9 mouse cellular contexts compared by ENCODE assay signal in the genomic region with DNA sequence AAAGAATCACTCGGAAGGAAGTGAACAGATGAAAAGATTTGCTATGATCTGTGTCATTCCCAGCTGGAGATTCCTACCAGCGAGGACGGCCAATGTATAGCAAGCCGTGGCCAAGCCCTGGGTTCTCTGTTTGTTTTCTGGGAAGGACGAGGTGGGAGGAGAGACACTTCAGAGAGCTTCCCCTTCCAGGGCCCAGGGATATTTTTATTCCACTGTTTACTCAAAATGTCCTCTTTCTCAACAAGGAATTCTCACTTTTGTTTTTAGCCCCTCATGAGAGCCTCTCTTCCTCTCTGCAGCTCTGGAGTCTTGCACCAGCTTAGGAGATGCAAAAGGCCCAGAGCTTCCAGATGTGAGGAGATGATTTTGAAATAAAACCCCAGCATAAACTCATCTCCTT.
DNase-seq lines count a peak whose midpoint lies in the region; ATAC-seq and TF ChIP-seq lines count a peak whose summit lies in the region.
"Had no signal": no experiment of that assay in that cellular context is flagged by ENCODE, and none has a peak within 500 bp of the region (broad histone marks: within the 10 kb centered on the region; RNA-seq: fewer than 3 reads in every experiment).

No protein-coding gene starts in this region.

- H3K27ac ChIP-seq in lung, embryonic 16.5 days (ENCODE audit: low read length): peak overlapping the region; percentile 48
- 0 out of 2 replicates have a peak overlapping the region, but pooled peaks have one; percentile 26 for H3K27ac ChIP-seq in small intestine, adult 2 months (ENCODE audit: insufficient read depth, low read depth, low read length)
- H3K27ac ChIP-seq: limb, embryonic 15.5 days had no signal

- no peaks in the 10 kb centered on the region for H3K27me3 ChIP-seq in lung, embryonic 16.5 days (ENCODE audit: control insufficient read depth, insufficient read depth, low read depth, low read length)
- H3K27me3 ChIP-seq in small intestine, adult 2 months (ENCODE audit: control insufficient read depth, insufficient read depth, low read length): no peaks in the 10 kb centered on the region
- H3K27me3 ChIP-seq: limb, embryonic 15.5 days had no signal

- H3K9me3 ChIP-seq in lung, embryonic 16.5 days (ENCODE audit: control insufficient read depth, low read length): no peaks in the 10 kb centered on the region
- H3K9me3 ChIP-seq: limb, embryonic 15.5 days had no signal

- no peak overlapping the region for H3K9ac ChIP-seq in lung, embryonic 16.5 days (ENCODE audit: low read length)
- H3K9ac ChIP-seq: limb, embryonic 15.5 days had no signal

- peaks cover 30% of the 10 kb centered on the region for H3K4me1 ChIP-seq in lung, embryonic 16.5 days (replicated peaks; ENCODE audit: control insufficient read depth, insufficient read depth, low read length)
- H3K4me1 ChIP-seq in small intestine, adult 2 months (ENCODE audit: control insufficient read depth, insufficient read depth, insufficient read length, low read length): peaks cover 4% of the 10 kb centered on the region

- DNase-seq in cerebellum, adult 9-11 months: peak; percentile 33
- no peak for DNase-seq in cerebellum, adult 11 months
- peak; percentile 15 to 18 for DNase-seq in left cerebral cortex, postnatal 36 days (ENCODE audit: low spot score in 2 of 2)
- DNase-seq in left cerebral cortex, postnatal 4 days: no peak
- no peak for DNase-seq in embryo, embryonic 11 days
- DNase-seq in right cerebral cortex, postnatal 36 days (ENCODE audit: low spot score in 2 of 2): no peak

- no peaks in the 10 kb centered on the region for H3K36me3 ChIP-seq in lung, embryonic 16.5 days (ENCODE audit: control insufficient read depth, insufficient read depth, low read length)
- H3K36me3 ChIP-seq in small intestine, adult 2 months (ENCODE audit: control insufficient read depth, insufficient read depth, low read length): no peaks in the 10 kb centered on the region
- H3K36me3 ChIP-seq: limb, embryonic 15.5 days had no signal

- TF ChIP-seq CTCF in small intestine, adult 2 months (IDR thresholded peaks at IDR 0.05; ENCODE audit: extremely low read depth, insufficient read length, insufficient replicate concordance, low read depth, low read length): no peak

- intact Hi-C loops in left cerebral cortex, postnatal 36 days (cut with DNase I): loop anchor here (5.0 kb wide), 1 partner anchor 233 kb away; no protein-coding TSS in a partner anchor
- intact Hi-C loops in left cerebral cortex, postnatal 4 days (cut with DNase I): no loop called here

- 5% methylated on average over 5 of the region's 5 CpGs for WGBS in lung, embryonic 16.5 days
- WGBS in small intestine, adult 2 months: 20% methylated on average over 5 of the region's 5 CpGs

- no peak for TF ChIP-seq POLR2A in small intestine, adult 2 months (IDR thresholded peaks at IDR 0.05; ENCODE audit: low read depth, low read length)

- H3K4me3 ChIP-seq in lung, embryonic 16.5 days (ENCODE audit: low read length): no peak overlapping the region
- H3K4me3 ChIP-seq in small intestine, adult 2 months (ENCODE audit: low read depth, low read length): no peak overlapping the region
- H3K4me3 ChIP-seq: limb, embryonic 15.5 days had no signal

- peak; percentile 83 for ATAC-seq in lung, embryonic 16.5 days (ENCODE audit: low read depth)

- peak overlapping the region; percentile 15 for H3K4me2 ChIP-seq in lung, embryonic 16.5 days (ENCODE audit: low read depth, low read length)
- H3K4me2 ChIP-seq: limb, embryonic 15.5 days had no signal

Comparison
In these comparisons a context has a peak if more than half of its experiments do, and no peak if none do; other contexts are left out.
1. DNase-seq: peak in cerebellum, adult 9-11 months (single experiment) and left cerebral cortex, postnatal 36 days (2 of 2); none in cerebellum, adult 11 months (single experiment), left cerebral cortex, postnatal 4 days (single experiment), embryo, embryonic 11 days (single experiment) and right cerebral cortex, postnatal 36 days (0 of 2).